Mouse (Mus musculus): Measurements from ENCODE around the gene Sec11a.

Sec11a gene

DNA sequence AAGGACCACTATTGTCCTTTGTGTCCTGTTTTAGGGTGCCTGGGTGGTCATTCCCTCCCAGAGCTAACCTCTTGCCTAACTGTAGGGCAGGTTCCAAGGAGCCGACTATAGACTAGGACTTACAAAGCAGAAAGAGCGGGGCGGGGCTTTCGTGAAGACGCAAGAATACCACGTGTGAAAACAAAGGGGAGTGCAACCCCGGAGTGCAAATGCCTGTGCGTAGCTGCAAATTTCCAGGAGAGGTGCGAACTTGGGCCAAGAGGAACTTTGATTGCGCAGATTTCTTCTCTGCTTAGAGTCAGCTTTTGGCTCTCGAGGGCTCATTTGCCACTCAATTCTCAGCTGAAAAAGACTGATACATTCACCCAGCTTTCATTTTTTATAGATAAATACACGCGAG lies 87.4 kb downstream of the Sec11a start:
- in situ Hi-C loops (cut with MboI), result loop anchor here (25.0 kb wide), 1 partner anchor 202 kb away; the partner anchor contains the start of gene Alpk3

DNA sequence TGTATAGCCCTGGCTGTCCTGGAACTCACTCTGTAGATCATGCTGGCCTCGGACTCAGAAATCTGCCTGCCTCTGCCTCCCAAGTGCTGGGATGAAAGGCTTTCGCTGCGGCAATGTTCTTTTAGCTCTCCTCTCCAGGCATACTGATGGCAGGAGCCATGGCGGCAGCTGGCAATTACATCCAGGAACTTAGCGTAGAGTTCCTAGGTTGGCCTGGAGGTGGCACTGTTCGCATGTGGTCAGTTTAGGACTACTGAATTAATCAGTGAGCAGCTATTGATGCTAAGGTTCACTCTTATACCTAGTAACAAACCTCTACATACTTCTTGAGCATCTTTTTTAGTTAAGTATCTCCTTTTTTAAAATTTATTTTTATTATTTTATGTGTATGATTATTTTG lies 90.4 kb downstream of the Sec11a start:
- in situ Hi-C loops (cut with MboI), result loop anchor here (10.0 to 25.0 kb wide), 2 partner anchors 205 to 298 kb away; partner anchors contain the start of gene Alpk3

GRCm38 (mm10) chr7:80855316-80855715 lies 92.3 kb downstream of the Sec11a start:
- in situ Hi-C loops (cut with MboI), result loop anchor here (10.0 to 25.0 kb wide), 2 partner anchors 207 to 299 kb away; partner anchors contain the start of gene Alpk3

Measured in mature B cell (primary cell).